Mouse (Mus musculus) liver, adult (tissue): ENCODE data around the gene Ablim2.

Experiments used
- GATA4 ChIP-seq: IDR thresholded peaks from 2 replicates; pipeline ENCODE4 v1.6.1; 2014; ENCODE audit warnings: mild to moderate bottlenecking, low read length; ENCODE audit not compliant: insufficient replicate concordance

The Ablim2 gene

DNA sequence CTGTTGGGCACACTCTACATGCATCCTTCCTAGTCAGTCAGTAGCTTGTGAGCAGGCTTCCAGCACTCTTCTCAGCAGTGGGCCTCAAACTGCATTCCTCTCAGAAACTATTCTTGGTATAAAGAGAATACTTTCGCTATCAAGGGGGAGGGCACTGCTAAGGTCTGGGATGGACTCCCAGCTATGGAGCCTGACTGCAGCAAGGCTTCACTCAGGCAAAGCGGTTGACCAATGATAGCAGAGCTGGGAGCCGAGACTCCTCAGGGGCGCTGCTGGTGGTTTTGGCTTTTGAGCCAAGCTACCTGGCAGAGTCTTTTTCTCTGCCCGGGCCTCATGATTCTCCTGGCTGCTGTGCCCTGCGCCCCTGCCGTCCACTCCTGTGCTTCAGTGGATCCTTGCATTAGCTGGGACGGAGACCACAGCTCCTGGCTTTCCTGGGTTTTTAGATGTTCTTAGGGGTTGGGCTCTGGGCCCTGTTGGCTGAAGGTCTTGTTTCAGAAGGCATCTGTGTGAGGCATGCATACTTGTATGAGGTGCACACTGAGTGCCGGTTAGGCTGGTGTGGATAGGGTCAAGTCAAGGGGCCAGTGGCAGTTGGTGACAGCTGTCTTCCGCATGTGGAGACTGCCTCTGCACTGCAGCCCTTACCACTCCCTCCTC lies 164.0 kb downstream of the Ablim2 start:
- TF ChIP-seq GATA4: no peak; the same call in 1 of the 2 replicates

DNA sequence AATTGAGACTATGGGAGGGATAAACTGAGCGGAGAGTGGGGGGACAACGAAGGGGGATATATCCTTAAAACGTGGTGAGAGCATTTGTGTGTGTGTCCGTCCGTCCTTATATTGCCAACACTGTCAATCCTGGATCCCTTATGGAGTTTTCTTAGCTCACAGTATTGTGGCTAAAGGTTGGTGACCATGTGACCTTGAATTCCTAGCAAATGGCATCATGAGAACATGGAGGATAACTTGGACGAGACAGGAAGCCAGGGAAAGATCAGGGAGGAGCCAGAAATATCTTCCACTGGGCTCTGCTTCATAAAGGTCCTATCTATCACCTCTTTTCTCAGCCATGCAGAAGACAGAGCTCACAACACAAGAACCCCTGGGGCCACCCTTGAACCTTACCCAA lies 165.8 kb downstream of the Ablim2 start:
- TF ChIP-seq GATA4: no peak

DNA sequence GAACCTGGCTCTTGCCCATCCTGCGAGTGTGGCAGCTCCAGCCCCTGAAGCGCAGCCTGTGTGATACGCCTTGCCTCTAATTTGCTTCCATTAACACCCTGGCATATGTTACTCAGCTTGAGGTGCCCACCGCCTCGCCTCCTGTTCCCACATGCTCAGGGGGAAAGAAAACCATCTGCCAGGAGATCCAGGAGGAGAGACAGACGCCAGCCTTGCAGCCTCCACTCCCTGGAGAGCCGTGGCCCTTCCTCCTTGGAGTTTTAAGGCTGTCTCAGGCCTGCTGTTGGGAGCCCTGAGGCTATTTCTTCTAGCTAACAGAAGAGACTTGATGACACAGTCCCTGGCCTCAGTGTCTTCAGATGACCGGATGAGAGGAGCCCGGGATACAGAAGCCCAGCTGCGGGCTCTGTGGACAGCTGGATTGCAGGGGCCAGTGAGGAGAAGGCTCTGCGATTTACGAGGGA lies 167.5 kb downstream of the Ablim2 start:
- no peak for TF ChIP-seq GATA4

DNA sequence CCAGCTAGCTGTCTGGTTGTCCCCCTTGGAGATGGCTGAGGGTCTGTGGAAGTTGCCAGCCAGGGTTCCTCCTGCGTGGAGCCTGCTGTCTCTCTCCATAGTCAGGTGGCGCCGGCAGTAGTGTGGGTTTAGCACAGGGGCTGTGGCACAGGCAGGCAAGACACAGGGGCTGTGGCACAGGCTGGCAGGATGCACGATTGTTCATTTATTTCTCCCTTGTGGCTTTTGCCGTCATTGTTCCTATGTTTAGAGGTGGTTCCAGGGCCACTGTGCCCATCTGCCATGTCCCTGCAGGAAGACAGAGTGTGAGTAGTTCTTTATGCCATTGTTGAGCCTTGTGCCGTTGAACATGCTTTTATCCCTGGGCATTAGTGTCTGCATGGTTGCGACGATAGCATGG lies 168.8 kb downstream of the Ablim2 start:
- no peak for TF ChIP-seq GATA4

DNA sequence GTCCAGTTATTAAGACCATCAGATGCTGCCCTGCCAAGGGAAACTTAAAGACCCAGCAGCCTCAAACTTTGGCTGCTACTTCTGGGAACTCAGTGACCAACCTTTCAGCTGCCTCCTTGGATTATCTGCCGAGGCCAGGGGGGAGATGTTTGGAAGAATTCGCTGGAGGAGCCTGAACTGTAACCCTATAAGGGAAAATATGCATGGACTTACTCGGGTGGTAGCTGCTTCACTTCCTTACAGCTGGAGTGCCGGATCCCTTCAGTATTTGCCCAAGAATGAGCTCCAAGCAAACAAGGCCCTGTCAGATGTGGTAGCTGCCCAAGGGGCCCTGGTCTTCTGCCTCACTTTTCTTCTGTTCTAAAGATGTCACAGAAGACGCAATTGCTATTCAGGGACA lies 173.6 kb downstream of the Ablim2 start:
- TF ChIP-seq GATA4: no peak

DNA sequence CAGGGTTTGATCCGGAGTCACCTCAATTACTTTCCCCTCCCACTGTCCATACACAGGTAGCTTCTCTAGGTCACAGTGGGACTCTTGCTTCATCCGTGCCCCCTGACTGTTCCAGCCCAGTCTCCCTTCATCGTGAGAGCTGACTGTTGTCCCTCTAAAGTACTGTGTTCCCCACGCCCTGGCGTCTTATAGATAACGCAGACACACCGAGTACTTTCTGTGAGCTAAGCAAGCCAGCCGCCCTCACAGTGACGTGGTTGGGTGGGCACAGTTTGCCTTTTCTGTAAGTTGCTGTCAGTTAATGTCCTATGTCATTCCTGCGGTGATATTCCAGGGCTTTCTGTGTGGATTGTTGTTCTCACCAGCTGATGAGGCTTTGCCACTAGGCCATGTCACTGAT lies 175.4 kb downstream of the Ablim2 start:
- no peak for TF ChIP-seq GATA4
